Mouse (Mus musculus) adrenal gland, postnatal 10 days (tissue): Measurements from ENCODE around the gene Theg. TPM values are rescaled to one million over a fixed set of nuclear protein-coding genes. Genes with fewer than 3 reads are reported as not detected.
A peak's percentile ranks its signal among the peaks of the same experiment; 100 is the strongest.

Experiments used
- DNase-seq: peaks from one replicate; pipeline ENCODE4 v3.0.0; 2021; ENCODE audit warnings: mixed read lengths
- microRNA-seq: library from miRNA; unstranded; fragments of <30 nt; microRNA quantifications from one replicate; pipeline ENCODE4 v1.2.0, GENCODE M21; 2021
- total RNA-seq, 2 experiments: library from RNA; stranded (reverse); gene quantifications; 2 replicates each; pipeline ENCODE4 v1.2.3; 2021

Theg gene
- total RNA-seq, 2 experiments from 2014 or later = not detected

DNA sequence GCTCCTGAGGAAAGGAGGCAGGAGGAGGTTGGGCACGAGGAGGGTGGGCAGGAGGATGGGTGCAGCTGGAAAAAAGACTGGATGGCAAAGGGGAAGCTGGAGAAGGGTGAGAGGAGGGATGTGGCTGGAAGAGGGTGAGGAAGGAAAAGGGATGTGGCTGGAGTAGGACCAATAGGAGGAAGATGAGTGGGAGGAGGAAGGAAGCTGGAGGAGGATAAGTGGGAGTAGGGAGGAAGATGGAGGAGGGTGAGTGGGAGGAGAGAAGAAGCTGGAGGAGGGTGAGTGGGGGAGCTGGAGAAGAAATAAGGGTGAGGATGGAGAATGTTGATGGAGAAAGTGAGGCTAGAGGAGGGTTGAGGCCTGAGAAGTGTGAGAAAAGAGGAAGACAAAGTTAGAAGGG is 51.7 kb downstream of the Theg start:
- no peak for DNase-seq

DNA sequence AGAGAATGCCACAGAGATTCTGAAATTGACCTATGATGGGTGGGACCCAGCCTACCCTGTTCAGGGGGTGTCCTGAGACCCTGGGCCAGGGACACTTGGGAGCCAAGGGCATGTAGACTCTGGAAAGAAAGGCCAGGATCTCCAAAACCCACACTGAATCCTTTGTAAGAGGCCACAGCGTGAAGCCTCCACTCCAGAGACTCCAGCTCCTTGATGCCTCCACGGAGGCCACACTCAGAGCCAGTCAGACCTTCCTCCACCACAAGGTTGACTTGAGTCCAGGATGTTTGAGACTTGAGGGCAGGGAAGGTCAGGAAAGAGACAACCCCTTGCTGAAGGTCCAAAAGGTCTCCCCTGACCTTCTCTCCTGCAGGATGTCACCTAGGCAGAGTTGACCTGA is 52.7 kb downstream of the Theg start:
- DNase-seq = no peak

DNA sequence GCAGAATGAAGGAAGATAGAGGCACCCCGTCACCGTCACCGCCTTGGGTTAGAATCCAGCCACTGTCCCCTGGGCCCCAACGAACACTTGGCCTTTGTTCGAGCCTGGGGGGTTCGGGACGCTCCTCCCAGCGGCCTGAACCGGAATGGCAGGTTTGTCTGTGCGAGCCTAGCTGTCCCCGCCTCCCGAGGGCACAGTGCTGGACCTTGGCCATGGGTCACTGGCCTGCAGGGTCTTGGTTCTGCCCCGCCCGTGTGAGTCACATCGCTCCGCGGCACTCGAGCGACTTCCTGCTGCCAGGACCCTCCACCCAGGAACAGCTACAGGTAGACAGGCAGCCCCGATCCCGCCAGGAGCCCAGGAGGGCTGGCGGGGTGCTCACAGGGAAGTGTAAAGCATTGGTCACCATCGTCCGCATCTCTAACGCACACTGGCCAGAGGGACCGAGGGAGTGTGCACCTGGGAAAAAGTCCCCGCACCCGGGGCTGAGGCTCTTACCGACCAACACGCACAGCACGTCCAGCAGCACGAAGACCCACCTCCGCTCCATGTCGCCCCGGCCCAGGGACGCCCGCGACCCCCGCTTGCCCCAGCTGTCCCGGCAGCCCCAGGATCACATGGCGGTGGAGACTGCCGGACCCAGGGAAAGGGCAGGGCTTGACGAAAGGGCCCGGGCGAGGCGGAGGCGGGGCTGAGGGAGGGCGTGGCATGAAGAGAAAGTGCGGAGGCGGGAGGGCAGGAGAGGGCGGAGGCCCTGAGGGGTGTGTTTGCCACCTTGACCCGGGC is 53.8 kb downstream of the Theg start, which contains the start of gene Plpp2:
Gene Plpp2 (minus strand): TSS at position 671 of the 786 bp plus-strand sequence.
- DNase-seq = peak; percentile 88

DNA sequence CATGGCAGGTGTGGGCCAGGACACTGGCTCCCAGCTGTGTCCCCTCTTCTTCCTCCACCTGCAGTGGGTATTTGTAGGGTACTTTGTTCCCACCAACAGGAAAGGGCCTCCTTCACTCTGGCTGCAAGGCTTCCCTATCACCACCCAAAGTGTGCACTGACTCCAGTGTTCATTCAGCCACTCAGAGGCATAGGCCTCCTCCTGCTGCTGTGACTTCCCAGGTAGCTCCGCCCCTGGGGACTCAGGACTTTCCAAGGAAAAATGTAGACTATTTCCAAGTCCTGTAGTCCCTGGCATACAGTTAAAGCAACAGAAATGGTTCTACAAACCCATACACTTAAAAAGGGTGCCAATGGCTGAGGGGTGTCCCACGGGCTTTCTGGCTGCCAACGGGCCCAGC is 54.5 kb downstream of the Theg start:
- no peak for DNase-seq

DNA sequence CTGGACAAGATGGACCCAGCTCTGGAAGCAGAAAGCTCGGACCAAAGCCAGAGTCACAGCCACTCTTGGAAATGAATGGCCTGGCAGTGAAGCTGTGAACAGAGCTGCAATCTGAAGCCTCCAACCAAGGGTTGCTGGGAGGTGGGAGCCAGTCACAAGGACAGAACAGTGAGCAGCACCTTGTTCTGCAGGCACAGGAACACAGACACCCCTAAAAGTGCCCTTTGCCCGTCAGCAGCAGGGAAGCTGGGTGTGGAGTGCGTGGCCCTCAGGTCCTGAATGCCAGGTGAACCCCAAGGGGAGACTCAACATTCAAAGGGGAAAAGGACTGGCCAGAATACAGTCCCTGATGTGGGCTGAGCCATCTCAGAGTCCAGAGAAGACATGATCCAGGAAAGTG is 55.5 kb downstream of the Theg start:
- no peak for DNase-seq

DNA sequence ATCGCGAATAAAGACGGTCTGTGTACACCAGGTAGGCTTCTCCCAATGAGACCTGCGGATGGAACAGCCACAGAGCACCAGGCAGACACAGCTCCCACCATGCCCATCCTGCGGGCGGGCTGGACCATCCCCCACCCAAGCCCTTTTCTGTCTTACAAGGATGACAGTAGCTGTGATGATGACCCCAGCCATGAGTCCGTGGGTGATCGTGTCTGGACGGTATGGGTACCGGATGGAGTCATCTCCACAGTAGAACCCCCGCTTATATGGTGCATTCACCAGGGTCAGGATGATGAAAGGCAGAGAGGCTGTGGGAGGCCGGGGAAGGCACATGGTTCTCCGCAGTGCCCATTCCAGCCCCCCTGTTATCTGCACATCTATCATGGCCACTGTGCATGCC is 56.4 kb downstream of the Theg start:
- no peak for DNase-seq

DNA sequence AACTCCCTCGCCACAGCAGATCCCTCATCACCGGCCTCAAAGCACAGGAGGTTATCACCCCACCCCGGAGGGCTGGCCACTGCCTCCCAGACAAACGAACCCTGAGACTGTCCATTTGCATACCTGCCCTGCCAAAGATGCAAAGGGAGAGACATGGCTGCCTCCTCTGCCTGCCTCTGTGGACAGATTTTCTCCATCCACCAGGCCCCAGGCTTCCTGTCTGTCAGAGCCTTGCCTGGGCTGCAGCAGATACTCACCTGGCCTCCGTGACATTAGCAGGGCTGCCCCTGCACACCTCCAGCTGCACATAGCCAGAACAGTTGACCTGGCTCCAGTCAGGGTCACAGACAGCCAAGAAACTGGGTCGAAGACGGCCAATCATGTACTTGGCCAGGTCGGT is 56.9 kb downstream of the Theg start:
- no peak for DNase-seq

DNA sequence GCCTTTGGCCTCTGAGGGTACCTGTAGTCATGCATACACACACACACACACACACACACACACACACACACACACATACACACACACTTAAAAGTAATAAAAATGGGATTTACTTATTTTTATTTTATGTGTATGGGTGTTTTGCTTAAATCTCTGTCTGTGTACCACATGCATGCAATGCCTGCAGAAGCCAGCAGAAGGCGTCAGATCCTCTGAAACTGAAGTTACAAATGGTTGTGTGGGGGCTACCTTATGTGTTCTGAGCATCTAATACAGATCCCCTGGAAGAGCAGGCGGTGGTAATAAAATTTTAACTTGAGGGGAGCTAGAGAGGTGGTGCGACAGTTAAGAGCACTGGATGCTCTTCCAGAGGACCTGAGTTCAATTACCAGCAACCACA is 59.0 kb downstream of the Theg start:
- peak; percentile 3 for DNase-seq

DNA sequence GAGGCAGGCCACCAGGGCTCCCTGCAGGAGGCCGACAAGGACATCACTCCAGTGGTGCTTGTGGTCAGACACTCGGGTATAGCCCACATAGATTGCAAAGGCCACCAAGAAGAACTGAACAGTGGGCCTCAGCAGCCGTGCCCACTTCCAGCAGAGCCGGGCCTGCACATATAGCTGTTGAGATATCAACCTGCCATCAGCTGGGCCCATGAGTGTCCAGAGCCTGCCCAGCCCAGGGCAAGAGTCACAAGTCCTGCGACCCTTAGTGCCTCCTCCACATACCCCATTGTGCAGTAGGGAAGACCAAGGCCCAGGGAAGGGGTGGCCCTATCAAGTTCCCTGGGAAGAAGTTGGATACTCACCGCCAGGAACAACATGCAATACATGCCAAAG is 59.7 kb downstream of the Theg start:
- no peak for DNase-seq

DNA sequence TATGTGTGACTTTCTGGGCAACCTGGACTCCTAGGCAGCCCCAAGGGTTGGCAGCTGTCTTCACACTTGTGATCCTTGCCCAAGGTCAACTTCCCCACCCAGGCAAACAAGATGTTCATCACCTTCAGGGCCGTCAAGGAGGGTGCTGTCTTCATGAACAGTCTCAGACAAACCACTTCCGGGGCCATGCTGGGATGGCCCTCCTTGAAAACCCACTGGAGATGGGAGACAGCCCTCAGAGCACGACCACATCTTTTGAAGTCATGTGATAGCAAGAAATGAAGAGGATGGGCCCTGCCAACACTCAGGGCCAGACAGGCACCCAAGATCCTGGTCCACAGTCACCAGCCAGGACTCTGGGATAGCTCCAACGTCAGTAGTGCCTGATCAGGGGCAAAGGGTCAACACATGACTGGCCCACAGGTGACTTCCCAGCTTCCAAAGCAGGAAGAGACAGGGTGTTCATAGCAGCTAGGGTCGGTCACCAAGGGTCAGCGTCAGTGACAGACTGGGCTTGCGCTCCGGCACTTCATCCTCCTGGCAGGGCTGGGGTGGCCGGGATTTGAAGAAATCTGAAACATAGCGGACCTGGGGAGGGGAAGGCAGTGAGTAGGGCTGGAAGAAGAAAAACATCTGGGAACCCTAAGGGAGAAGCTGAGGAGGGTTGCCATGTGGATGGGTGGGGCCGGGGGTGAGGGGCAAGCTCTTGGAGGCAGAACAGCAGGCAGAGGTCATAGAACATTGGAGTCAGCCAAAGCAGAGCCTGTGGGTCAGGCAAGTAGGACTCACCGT is 60.3 kb downstream of the Theg start:
- no peak for DNase-seq

Small RNA genes within 50 kb of the gene (microRNA-seq; reads per million reads assigned to microRNA genes)
- not detected for gene Mir6909

Other genes with a start within 250 kb of the Theg start
- gene Vmn2r82, start 230.8 kb downstream of the Theg start, total RNA-seq = not detected
- gene Vmn2r83, start 118.6 kb downstream of the Theg start, total RNA-seq = not detected
- gene Plpp2, start 53.5 kb downstream of the Theg start, total RNA-seq = 10 to 100 TPM; 16.4 to 19.4 TPM
- gene Mier2, start 32.1 kb downstream of the Theg start, total RNA-seq = 10 to 100 TPM; 27.3 to 31.8 TPM
- gene C2cd4c, start 26.7 kb upstream of the Theg start, total RNA-seq = under 1 TPM; 0.21 TPM
- gene Shc2, start 50.6 kb upstream of the Theg start, total RNA-seq = 1 to 10 TPM; 5.6 to 8.4 TPM
- not detected for gene Odf3l2, start 58.4 kb upstream of the Theg start, total RNA-seq
- 1 to 10 TPM; 3.1 to 4.0 TPM for gene Madcam1, start 77.2 kb upstream of the Theg start, total RNA-seq
- gene Tpgs1, start 82.0 kb upstream of the Theg start, total RNA-seq = 10 to 100 TPM; 26.2 to 27.0 TPM
- 10 to 100 TPM; 90.2 to 96.7 TPM for gene Cdc34, start 94.9 kb upstream of the Theg start, total RNA-seq
- 1 to 10 TPM; 1.0 to 1.5 TPM for gene Gzmm, start 101.7 kb upstream of the Theg start, total RNA-seq
- 100 to 1,000 TPM; 662 to 732 TPM for gene Bsg, start 117.2 kb upstream of the Theg start, total RNA-seq
- gene Hcn2, start 129.3 kb upstream of the Theg start, total RNA-seq = 1 to 10 TPM; 7.2 to 8.7 TPM
- 10 to 100 TPM; 60.1 to 69.8 TPM for gene Polrmt, start 159.2 kb upstream of the Theg start, total RNA-seq
- gene Fgf22, start 167.7 kb upstream of the Theg start, total RNA-seq = not detected
- gene Rnf126, start 179.6 kb upstream of the Theg start, total RNA-seq = 10 to 100 TPM; 50.8 to 55.1 TPM
- 1 to 10 TPM; 5.5 to 5.7 TPM for gene Fstl3, start 189.9 kb upstream of the Theg start, total RNA-seq
- under 1 TPM; 0.09 to 0.21 TPM for gene Prss57, start 203.6 kb upstream of the Theg start, total RNA-seq
- 10 to 100 TPM; 69.6 to 80.2 TPM for gene Palm, start 206.2 kb upstream of the Theg start, total RNA-seq
- under 1 TPM in 1 of 2 experiments, not detected in 1; 0.27 TPM for gene Misp, start 233.7 kb upstream of the Theg start, total RNA-seq